Mouse (Mus musculus) inflammation-experienced regulatory T-cells, adult 6 months (primary cell): ENCODE measurements around the gene Coq10b. TPM values are rescaled to one million over a fixed set of nuclear protein-coding genes. Genes with fewer than 3 reads are reported as not detected.

ENCODE experiments used
- ATAC-seq: one replicate; pipeline ENCODE4 v1.8.0; 2017
- polyA plus RNA-seq, 3 experiments: library from polyadenylated mRNA; unstranded; fragments of 100-300 nt; shearing (Covaris generic); gene quantifications; one replicate each; pipeline ENCODE4 v1.2.1; 2017

The Coq10b gene
- polyA plus RNA-seq, 3 experiments from 2014 or later, result 14.6 to 22.7 (median 17.0) TPM

- no peak for ATAC-seq
Measured at GRCm38 (mm10) chr1:55109066-55109766, 56.6 kb downstream of the Coq10b start.

Other genes starting within 250 kb of the Coq10b start
- gene Ankrd44, start 126.4 kb upstream of the Coq10b start, polyA plus RNA-seq, result 100 to 1,000 TPM; 141 to 193 (median 187) TPM
- 100 to 1,000 TPM; 408 to 502 (median 410) TPM for gene Sf3b1, start 25.3 kb upstream of the Coq10b start, polyA plus RNA-seq
- gene Hspe1, start 35.4 kb downstream of the Coq10b start, polyA plus RNA-seq, result 100 to 1,000 TPM; 172 to 181 (median 174) TPM
- 100 to 1,000 TPM; 129 to 226 (median 154) TPM for gene Hspd1, start 35.5 kb downstream of the Coq10b start, polyA plus RNA-seq
- 100 to 1,000 TPM; 121 to 136 (median 133) TPM for gene Mob4, start 78.5 kb downstream of the Coq10b start, polyA plus RNA-seq
- 1 to 10 TPM; 1.4 to 4.8 (median 3.6) TPM for gene Rftn2, start 174.0 kb downstream of the Coq10b start, polyA plus RNA-seq
- gene Mars2, start 184.4 kb downstream of the Coq10b start, polyA plus RNA-seq, result 1 to 10 TPM; 2.1 to 3.5 (median 3.1) TPM